Mouse (Mus musculus) C2C12 (cell line): ENCODE measurements around the gene Gm17545. TPM values are rescaled to one million over a fixed set of nuclear protein-coding genes. Genes with fewer than 3 reads are reported as not detected.
"Not testable (repeated sequence)": the region's sequence is repeated elsewhere in the genome, so short reads cannot be mapped to it uniquely, and the experiment has no call there.

Source experiments
- H3K27me3 ChIP-seq: one replicate; pipeline ENCODE4 v1.6.1; 2011; ENCODE audit not compliant: control insufficient read depth, insufficient read depth, insufficient read length
- H3K36me3 ChIP-seq: one replicate; pipeline ENCODE4 v1.6.1; 2011; ENCODE audit not compliant: control insufficient read depth, insufficient read depth
- H3K4me3 ChIP-seq: one replicate; pipeline ENCODE4 v1.5.1; 2011; ENCODE audit warnings: mild to moderate bottlenecking, control low read depth; ENCODE audit not compliant: poor library complexity, insufficient read depth, severe bottlenecking
- H3K79me2 ChIP-seq: one replicate; pipeline ENCODE4 v1.6.1; 2011; ENCODE audit not compliant: control insufficient read depth, insufficient read depth
- H3K79me3 ChIP-seq: one replicate; pipeline ENCODE4 v1.6.1; 2011; ENCODE audit warnings: low read depth, control low read depth
- H3ac ChIP-seq: one replicate; pipeline ENCODE3; 2011; ENCODE audit warnings: low read depth; ENCODE audit not compliant: control insufficient read depth, insufficient read length
- CEBPB ChIP-seq: IDR thresholded peaks from one replicate; pipeline ENCODE4 v1.6.1; 2011; ENCODE audit warnings: low read depth, mild to moderate bottlenecking, control low read depth, moderate library complexity
- CTCF ChIP-seq: IDR thresholded peaks from one replicate; pipeline ENCODE4 v1.5.1; 2011; ENCODE audit not compliant: control insufficient read depth, insufficient read depth, insufficient read length
- FOSL1 ChIP-seq: IDR thresholded peaks from one replicate; pipeline ENCODE4 v1.8.0; 2011; ENCODE audit warnings: mild to moderate bottlenecking, low read length; ENCODE audit not compliant: poor library complexity, insufficient read depth, severe bottlenecking
- MAX ChIP-seq: IDR thresholded peaks from one replicate; pipeline ENCODE4 v1.6.1; 2011; ENCODE audit warnings: mild to moderate bottlenecking, control low read depth
- MYOD1 ChIP-seq: IDR thresholded peaks from one replicate; pipeline ENCODE4 v1.6.1; 2011; ENCODE audit warnings: low read depth; ENCODE audit not compliant: control insufficient read depth, insufficient read length
- MYOG ChIP-seq: IDR thresholded peaks from one replicate; pipeline ENCODE4 v1.6.1; 2011; ENCODE audit not compliant: control insufficient read depth, insufficient read length; ENCODE audit errors: extremely low read depth
- USF1 ChIP-seq: IDR thresholded peaks from one replicate; pipeline ENCODE4 v1.6.1; 2011; ENCODE audit warnings: low read depth, mild to moderate bottlenecking, control low read depth, moderate library complexity
- long read RNA-seq, 2 experiments: library from polyadenylated mRNA; unstranded; transcript quantifications; one replicate each; pipeline ENCODE4 v2.0.0; 2019 to 2020
- polyA plus RNA-seq: library from polyadenylated mRNA; unstranded; fragments of >200 nt; fragmentation: generic; extraction: Trizol; gene quantifications from one replicate; pipeline ENCODE4 v1.2.1, GENCODE M21; 2012; ENCODE audit warnings: missing spikeins

Gene Gm17545
- not detected for polyA plus RNA-seq
- long read RNA-seq, experiment 1, result 0 reads
- long read RNA-seq, experiment 2, partial matches to known transcripts, result 0 of 1 reads
- long read RNA-seq, experiment 2, other reads (novel, unspliced or antisense), result 1 of 1 reads

DNA sequence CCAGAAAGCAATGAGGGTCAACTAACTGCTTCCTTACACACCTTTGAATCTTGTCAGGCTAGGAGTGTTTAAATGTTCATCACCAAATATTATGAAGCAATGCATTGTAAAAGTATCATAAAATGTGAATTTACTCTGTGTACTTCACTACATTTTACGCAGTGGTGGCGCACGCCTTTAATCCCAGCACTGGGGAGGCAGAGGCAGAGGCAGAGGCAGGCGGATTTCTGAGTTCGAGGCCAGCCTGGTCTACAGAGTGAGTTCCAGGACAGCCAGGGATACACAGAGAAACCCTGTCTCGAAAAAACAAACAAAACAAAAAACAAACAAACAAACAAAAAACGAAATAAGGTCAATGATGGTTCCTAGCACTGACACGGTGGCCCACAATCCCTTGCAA, at the start of gene Gm17545:
Gene Gm17545 (plus strand): TSS at position 301 of the 400 bp plus-strand sequence.
- not testable (repeated sequence) for H3ac ChIP-seq, H3K79me3 ChIP-seq, H3K79me2 ChIP-seq, H3K27me3 ChIP-seq, H3K4me3 ChIP-seq
- H3K36me3 ChIP-seq, result peaks cover 44% of the 10 kb centered on the region

- Histone ChIP-seq H3K4me3 (no peak overlapping the region), H3K36me3 (no peaks in the 10 kb centered on the region)
- TF ChIP-seq MYOG, result no peak
- TF ChIP-seq MYOD1, result no peak
- no peak for TF ChIP-seq FOSL1
- TF ChIP-seq MAX, result no peak
- TF ChIP-seq CEBPB, result no peak
- no peak for TF ChIP-seq CTCF
- TF ChIP-seq USF1, result no peak
Measured at GRCm38 (mm10) chr9:22405414-22405813, 48.7 kb upstream of the Gm17545 start.

DNA sequence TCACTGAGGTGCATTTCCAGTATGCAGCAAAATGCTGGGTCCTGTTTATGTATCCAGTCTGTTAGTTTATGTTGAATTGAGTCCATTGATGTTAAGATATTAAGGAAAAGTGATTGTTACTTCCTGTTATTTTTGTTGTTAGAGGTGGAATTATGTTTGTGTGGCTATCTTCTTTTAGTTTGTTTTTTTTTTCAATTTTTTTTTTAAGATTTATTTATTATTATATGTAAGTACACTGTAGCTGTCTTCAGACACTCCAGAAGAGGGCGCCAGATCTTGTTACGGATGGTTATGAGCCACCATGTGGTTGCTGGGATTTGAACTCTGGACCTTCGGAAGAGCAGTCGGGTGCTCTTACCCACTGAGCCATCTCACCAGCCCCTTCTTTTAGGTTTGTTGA, 46.5 kb upstream of the Gm17545 start:
- not testable (repeated sequence) for H3ac ChIP-seq, H3K79me3 ChIP-seq, H3K36me3 ChIP-seq, H3K79me2 ChIP-seq, H3K27me3 ChIP-seq, H3K4me3 ChIP-seq

More at GRCm38 (mm10) chr9:22405414-22405813, 48.7 kb upstream of the Gm17545 start:
- H3K79me3 ChIP-seq, result no peaks in the 10 kb centered on the region
- no peak overlapping the region for H3ac ChIP-seq
- H3K27me3 ChIP-seq, result no peaks in the 10 kb centered on the region
- no peaks in the 10 kb centered on the region for H3K79me2 ChIP-seq

GRCm38 (mm10) chr9:22408344-22408743, 45.7 kb upstream of the Gm17545 start:
- H3K4me3 ChIP-seq, H3K79me3 ChIP-seq, H3K27me3 ChIP-seq, H3ac ChIP-seq, H3K79me2 ChIP-seq, H3K36me3 ChIP-seq: not testable (repeated sequence)

DNA sequence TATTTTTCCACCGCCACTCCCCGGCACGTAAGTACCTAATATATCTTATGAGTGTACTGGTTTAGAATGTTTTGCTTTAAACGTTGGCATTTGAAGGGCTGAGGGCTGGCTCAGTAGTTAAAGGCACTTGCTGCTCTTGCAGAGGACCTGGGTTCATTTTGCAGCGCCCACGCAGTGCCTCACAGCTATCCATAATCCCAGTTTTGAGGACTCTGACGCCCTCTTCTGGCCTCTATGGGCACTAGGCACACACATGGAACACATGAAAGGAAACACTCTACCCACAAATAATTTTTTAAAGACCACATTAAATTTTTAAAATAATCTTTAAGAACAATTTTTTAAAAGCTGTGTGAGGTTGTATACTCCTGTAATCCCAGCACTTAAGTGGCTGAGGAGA, 44.6 kb upstream of the Gm17545 start:
- TF ChIP-seq MYOD1, result no peak
- no peak for TF ChIP-seq CTCF
- no peak for TF ChIP-seq MYOG
- no peak for TF ChIP-seq MAX
- no peak for TF ChIP-seq CEBPB
- no peak for TF ChIP-seq USF1
- no peak for TF ChIP-seq FOSL1
- Histone ChIP-seq H3K36me3 (no peaks in the 10 kb centered on the region), H3K4me3 (no peak overlapping the region), H3ac (no peak overlapping the region), H3K27me3 (no peaks in the 10 kb centered on the region), H3K79me2 (no peaks in the 10 kb centered on the region), H3K79me3 (no peaks in the 10 kb centered on the region)

DNA sequence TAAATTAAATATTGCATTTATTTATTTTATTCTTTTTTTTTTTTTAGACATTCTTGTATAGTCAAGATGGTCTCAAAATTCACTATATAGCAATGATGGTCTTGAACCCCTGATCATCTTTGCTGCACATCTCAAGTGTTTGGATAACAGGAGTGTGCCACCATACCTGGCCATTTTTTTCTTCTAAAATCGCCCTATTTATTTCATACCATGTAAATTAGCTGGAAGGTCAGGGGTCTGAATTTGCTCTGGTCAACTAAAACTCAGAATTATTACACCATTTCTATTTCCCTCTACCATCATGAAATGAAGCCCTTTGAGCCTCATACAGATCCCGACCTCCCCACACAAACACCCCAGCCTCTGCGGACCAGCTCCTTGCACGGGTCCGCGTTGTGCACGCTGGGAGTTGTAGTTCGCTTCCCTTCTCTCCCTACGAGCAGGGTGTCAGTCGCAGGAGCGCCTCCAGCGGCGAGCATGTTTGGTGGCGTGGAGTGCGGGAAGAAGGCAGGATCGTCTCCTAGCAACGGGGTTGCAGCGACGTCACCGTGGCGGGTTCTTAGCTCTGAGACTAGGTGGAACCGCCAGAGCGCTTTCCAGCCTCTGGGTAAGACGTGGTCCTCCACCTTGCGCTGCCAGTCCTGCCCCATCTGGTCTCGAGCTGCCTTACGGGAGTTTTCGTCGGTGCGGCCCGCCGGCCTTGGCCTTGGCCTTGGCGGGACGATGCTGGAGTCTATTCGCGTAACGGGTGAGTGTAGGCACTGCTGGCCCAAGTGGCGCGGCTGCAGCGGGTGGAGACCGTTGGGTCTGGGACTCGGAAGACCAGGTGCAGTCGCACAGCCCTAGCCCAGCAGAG, 42.9 kb upstream of the Gm17545 start, which contains the start of gene 9530077C05Rik:
Gene 9530077C05Rik (plus strand): TSS at position 512 of the 856 bp plus-strand sequence.
- Histone ChIP-seq H3K79me2 (no peaks in the 10 kb centered on the region), H3K36me3 (no peaks in the 10 kb centered on the region), H3ac (peak within 1 kb of the TSS; percentile 63), H3K4me3 (peak within 1 kb of the TSS; percentile 31), H3K79me3 (no peaks in the 10 kb centered on the region), H3K27me3 (no peaks in the 10 kb centered on the region)
- TF ChIP-seq MAX, result peak; percentile 74
- peak; percentile 94 for TF ChIP-seq CTCF
- no peak for TF ChIP-seq MYOG
- TF ChIP-seq MYOD1, result no peak
- TF ChIP-seq FOSL1, result no peak
